Mouse (Mus musculus) stomach, postnatal 0 days (tissue): ENCODE measurements at regions not wholly inside any gene's neighbourhood (a gene's known extent, or its start where the extent isn't known, plus 50 kb on each side); places are given as distances from the start of the nearest gene placed in this dataset.

Experiments
- ATAC-seq: fragments of 200-750 bp; cut with Nextera tagmentation; 2 replicates; pipeline ENCODE4 v1.8.0; 2017; ENCODE audit not compliant: low FRiP score, low TSS enrichment
- DNase-seq: peaks from one replicate; pipeline ENCODE4 v3.0.0-alpha.2; 2016; ENCODE audit warnings: low spot score
- H3K27ac ChIP-seq: fragments of 300-500 bp; sonication (generic); replicated peaks from 2 replicates; pipeline ENCODE4 v1.5.1; 2014; ENCODE audit warnings: mild to moderate bottlenecking, control low read depth
- H3K27me3 ChIP-seq: fragments of 300-500 bp; sonication (generic); 2 replicates; pipeline ENCODE4 v1.6.1; 2014; ENCODE audit warnings: low read length; ENCODE audit not compliant: control insufficient read depth, insufficient read depth
- H3K36me3 ChIP-seq: fragments of 300-500 bp; sonication (generic); 2 replicates; pipeline ENCODE4 v1.6.1; 2014; ENCODE audit warnings: low read length, mixed read lengths; ENCODE audit not compliant: control insufficient read depth, insufficient read depth
- H3K4me1 ChIP-seq: fragments of 300-500 bp; sonication (generic); replicated peaks from 2 replicates; pipeline ENCODE4 v1.6.1; 2014; ENCODE audit warnings: antibody characterized with exemption; ENCODE audit not compliant: control insufficient read depth, insufficient read depth
- H3K4me2 ChIP-seq: fragments of 300-500 bp; sonication (generic); replicated peaks from 2 replicates; pipeline ENCODE4 v1.6.1; 2014; ENCODE audit warnings: low read depth, mild to moderate bottlenecking, control low read depth, moderate library complexity
- H3K4me3 ChIP-seq: fragments of 300-500 bp; sonication (generic); 2 replicates; pipeline ENCODE4 v1.5.1; 2014; ENCODE audit warnings: low read depth, low read length, control low read depth
- H3K9ac ChIP-seq: fragments of 300-500 bp; sonication (generic); 2 replicates; pipeline ENCODE4 v1.6.1; 2014; ENCODE audit warnings: mild to moderate bottlenecking, low read length, control low read depth, mixed read lengths
- H3K9me3 ChIP-seq: fragments of 300-500 bp; sonication (generic); 2 replicates; pipeline ENCODE4 v1.6.1; 2016; ENCODE audit warnings: low read length; ENCODE audit not compliant: control insufficient read depth
- CTCF ChIP-seq: IDR thresholded peaks from 2 replicates; pipeline ENCODE4 v1.5.1; 2016; ENCODE audit warnings: antibody characterized with exemption, low read depth, mild to moderate bottlenecking, moderate library complexity
- EP300 ChIP-seq: optimal IDR thresholded peaks from 2 replicates; pipeline ENCODE3; 2016; ENCODE audit warnings: antibody characterized with exemption
- WGBS: fragments of 180-500 bp; shearing (Covaris S2); extraction: QIAGEN DNeasy Blood & Tissue Kit; methylation state at CpG from one replicate; pipeline ENCODE4 v1.1.7; 2014; 5-methylcytosine and 5-hydroxymethylcytosine counted together

DNA sequence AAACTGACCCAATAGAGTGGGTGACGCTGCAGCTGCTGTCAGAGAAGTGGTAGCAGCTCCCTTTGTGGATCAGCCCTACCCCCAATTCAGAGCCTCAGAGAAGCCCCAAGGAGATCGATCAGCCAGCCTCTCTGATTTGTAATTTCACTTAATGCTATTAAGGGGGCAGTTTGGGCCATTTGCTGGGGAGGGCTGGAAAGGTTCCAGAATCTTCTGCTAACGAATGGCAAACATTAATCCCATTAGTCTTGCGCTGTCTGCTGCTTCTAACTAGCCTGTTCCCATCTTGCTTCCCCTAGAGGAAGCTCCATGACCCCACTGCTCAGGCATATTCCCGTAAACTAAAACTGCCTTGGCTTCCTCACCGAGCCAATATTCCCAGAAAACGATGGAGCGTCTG, 59.9 kb upstream of the Lrrn2 start:
- Histone ChIP-seq H3K9me3 (no peaks in the 10 kb centered on the region), H3K4me1 (no peaks in the 10 kb centered on the region), H3K4me2 (no peak overlapping the region), H3K36me3 (no peaks in the 10 kb centered on the region), H3K9ac (no peak overlapping the region), H3K27me3 (no peaks in the 10 kb centered on the region), H3K4me3 (no peak overlapping the region), H3K27ac (no peak overlapping the region)
- WGBS: 35% methylated on average over 8 of the region's 8 CpGs
- ATAC-seq (no peak), DNase-seq (no peak)
- no peak for TF ChIP-seq EP300
- TF ChIP-seq CTCF: no peak

DNA sequence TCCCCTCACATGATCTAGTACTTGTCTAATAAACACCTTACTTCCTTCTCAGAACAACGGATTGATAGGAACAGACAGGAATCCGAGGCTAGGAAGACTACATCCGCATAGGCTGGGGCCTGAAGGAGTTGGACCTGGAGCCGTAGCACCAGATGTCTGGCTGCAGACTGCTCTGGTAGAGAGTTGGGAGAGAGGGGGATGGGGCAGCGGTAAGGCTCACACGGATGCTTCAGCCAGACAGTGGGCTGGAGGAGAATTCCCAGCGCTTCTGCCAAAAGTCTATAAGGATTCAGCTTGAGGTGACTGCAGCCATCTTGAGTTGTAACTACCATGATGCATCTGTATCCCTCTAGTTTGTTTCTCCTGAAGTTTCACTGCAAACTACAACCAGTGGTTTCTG, 61.8 kb upstream of the Lrrn2 start:
- no peak for TF ChIP-seq CTCF
- TF ChIP-seq EP300: no peak
- 45% methylated on average over 7 of the region's 7 CpGs for WGBS
- H3K36me3 ChIP-seq: no peaks in the 10 kb centered on the region
- DNase-seq (no peak), ATAC-seq (no peak)
- H3K4me3 ChIP-seq: no peak overlapping the region
- H3K9me3 ChIP-seq: no peaks in the 10 kb centered on the region
- H3K27ac ChIP-seq: no peak overlapping the region
- no peak overlapping the region for H3K4me2 ChIP-seq
- no peaks in the 10 kb centered on the region for H3K27me3 ChIP-seq
- no peak overlapping the region for H3K9ac ChIP-seq
- no peaks in the 10 kb centered on the region for H3K4me1 ChIP-seq

DNA sequence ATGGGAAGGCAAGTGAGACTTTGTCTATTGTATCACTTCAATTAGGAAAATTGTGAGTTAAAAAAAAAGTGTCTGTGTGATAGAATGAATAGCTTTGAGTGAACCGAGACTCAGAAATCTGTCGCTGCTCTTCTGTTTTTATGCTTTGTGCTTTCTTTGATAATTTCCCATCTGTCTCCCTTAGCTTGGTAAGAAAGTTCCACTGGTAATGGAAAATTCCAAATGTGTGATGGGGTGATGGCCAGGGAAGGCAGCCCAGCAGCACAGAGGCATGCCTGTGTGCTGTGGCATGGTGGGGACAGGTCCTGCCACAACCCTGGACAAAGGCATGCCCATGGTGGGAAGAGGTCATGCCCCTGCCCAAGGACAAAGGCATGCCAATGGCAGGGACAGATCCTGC, 62.7 kb upstream of the Lrrn2 start:
- Histone ChIP-seq H3K27ac (no peak overlapping the region), H3K36me3 (no peaks in the 10 kb centered on the region), H3K27me3 (no peaks in the 10 kb centered on the region), H3K4me2 (no peak overlapping the region), H3K9ac (no peak overlapping the region), H3K9me3 (no peaks in the 10 kb centered on the region), H3K4me3 (no peak overlapping the region), H3K4me1 (no peaks in the 10 kb centered on the region)
- no peak for DNase-seq
- TF ChIP-seq EP300 (no peak), CTCF (no peak)
- no peak for ATAC-seq
- WGBS: 86% methylated on average over 2 of the region's 2 CpGs

- no peak for TF ChIP-seq CTCF
- WGBS: 79% methylated on average over 9 of the region's 9 CpGs
Observed at GRCm38 (mm10) chr1:132805543-132805942, 63.9 kb upstream of the Nfasc start.

DNA sequence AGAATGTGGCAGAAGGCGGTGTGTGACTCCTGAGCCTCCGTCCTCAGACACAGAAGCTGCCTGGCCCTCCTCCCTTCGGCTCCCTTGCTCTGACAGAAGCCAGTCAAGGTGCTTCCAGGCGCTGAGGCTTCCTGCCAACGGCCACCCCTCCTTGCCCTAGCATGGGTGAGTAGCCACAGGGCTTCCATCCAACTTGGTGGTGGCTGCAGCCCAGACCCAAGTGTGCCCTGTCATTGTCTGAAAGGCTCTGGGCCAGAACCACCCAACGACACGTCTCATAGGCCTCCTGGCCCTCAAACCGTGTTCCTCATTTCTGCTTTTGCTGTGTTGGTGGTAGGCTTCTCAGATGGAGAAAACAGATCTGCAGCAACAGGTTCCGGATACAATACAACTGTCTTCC, 62.2 kb upstream of the Nfasc start:
- Histone ChIP-seq H3K27ac (no peak overlapping the region), H3K27me3 (no peaks in the 10 kb centered on the region), H3K4me1 (no peaks in the 10 kb centered on the region), H3K9me3 (no peaks in the 10 kb centered on the region), H3K4me3 (no peak overlapping the region), H3K9ac (no peak overlapping the region), H3K36me3 (no peaks in the 10 kb centered on the region), H3K4me2 (no peak overlapping the region)
- no peak for ATAC-seq
- WGBS: 77% methylated on average over 9 of the region's 9 CpGs
- no peak for DNase-seq
- no peak for TF ChIP-seq EP300

More at GRCm38 (mm10) chr1:132805543-132805942, 63.9 kb upstream of the Nfasc start:
- no peaks in the 10 kb centered on the region for H3K27me3 ChIP-seq
- H3K9ac ChIP-seq: no peak overlapping the region
- DNase-seq (no peak), ATAC-seq (no peak)
- no peaks in the 10 kb centered on the region for H3K9me3 ChIP-seq
- H3K4me3 ChIP-seq: no peak overlapping the region
- no peak overlapping the region for H3K27ac ChIP-seq
- H3K36me3 ChIP-seq: no peaks in the 10 kb centered on the region
- no peak overlapping the region for H3K4me2 ChIP-seq
- H3K4me1 ChIP-seq: no peaks in the 10 kb centered on the region

DNA sequence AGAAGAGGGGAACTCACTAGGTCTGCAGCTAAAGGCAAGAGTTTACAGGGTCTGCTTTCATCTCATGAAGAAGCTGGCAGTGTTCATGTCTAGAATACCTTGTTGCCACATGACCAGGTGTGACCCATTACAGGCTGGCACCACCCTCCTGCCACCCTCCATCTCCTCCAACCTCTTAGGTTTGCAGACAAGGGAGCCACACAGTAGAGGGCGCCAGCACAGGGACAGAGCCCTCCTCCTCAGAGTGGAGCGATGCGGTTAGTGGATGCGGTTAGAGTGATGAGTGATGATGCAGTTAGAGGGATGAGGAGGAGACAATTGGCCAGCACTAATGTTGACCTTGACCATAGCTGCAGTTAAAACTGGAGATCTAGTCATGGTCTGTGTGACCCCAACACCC, 60.8 kb upstream of the Nfasc start:
- ATAC-seq (no peak), DNase-seq (no peak)
- H3K9me3 ChIP-seq: no peaks in the 10 kb centered on the region
- 41% methylated on average over 4 of the region's 4 CpGs for WGBS
- no peak overlapping the region for H3K4me3 ChIP-seq
- no peaks in the 10 kb centered on the region for H3K36me3 ChIP-seq
- H3K4me2 ChIP-seq: no peak overlapping the region
- no peaks in the 10 kb centered on the region for H3K27me3 ChIP-seq
- no peak for TF ChIP-seq EP300
- peak; percentile 28 for TF ChIP-seq CTCF
- H3K9ac ChIP-seq: no peak overlapping the region
- no peaks in the 10 kb centered on the region for H3K4me1 ChIP-seq
- no peak overlapping the region for H3K27ac ChIP-seq
